Mouse (Mus musculus): ENCODE measurements around the gene Limk1. TPM values are rescaled to one million over a fixed set of nuclear protein-coding genes. Genes with fewer than 3 reads are reported as not detected.

Limk1 gene
- polyA plus RNA-seq (2012; rRNA removed) = 7.3 and 7.9 TPM in 2 replicates

DNA sequence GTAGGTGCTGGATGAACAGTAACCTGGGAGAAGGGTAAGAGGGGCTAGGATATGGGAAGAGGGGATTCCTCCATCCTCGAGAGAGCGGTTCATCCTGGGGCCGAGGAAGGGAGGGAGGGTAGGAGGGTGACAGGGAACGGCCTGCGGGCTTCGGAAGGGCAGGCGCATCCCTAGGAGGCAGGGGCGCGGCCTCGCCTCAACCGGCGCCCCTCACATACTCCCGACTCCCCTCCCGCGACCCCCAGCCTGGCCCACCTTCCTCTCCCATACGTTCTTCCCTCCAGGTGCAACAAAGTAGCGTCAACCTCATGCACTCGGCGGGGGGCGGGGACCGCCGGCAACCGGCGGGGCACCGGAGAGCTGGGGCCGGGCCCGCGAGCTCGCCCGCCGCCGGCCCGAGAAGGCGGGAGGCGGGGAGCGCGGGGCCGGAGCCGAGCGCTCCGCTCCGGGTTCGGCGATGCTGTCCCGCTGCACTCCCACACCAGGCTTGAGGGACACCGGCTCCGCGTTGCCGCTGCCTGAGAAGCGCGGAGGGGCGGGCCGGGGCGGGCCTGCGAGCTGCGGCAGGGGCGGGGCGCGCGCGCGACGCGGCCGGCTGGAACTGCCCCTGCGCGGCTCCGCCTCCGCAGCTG, at the start of gene Limk1:
Gene Limk1, minus strand, starts transcription at position 513 of the 632 bp plus-strand sequence.
- WGBS = under 1% methylated on average over 67 of the region's 69 CpGs
- TF ChIP-seq CTCF (conservative IDR thresholded peaks at IDR 0.05; ENCODE audit: insufficient read depth, insufficient read length, low read depth, low read length) = no peak
- no peak for TF ChIP-seq POLR2A (IDR thresholded peaks at IDR 0.05; ENCODE audit: low read depth, low read length)
- peak within 1 kb of the TSS; percentile 59 for H3K4me3 ChIP-seq (ENCODE audit: insufficient read depth, low read depth, low read length)
- no peak within 1 kb of the TSS for H3K27ac ChIP-seq (ENCODE audit: insufficient read depth, low read depth, low read length)
- DNase-seq = no peak
- H3K4me1 ChIP-seq (ENCODE audit: control insufficient read depth, insufficient read depth, low read length) = no peaks in the 10 kb centered on the region
- no peaks in the 10 kb centered on the region for H3K27me3 ChIP-seq (replicated peaks; ENCODE audit: control insufficient read depth, insufficient read depth, low read length)
- H3K36me3 ChIP-seq (ENCODE audit: control insufficient read depth, insufficient read depth, low read length) = no peaks in the 10 kb centered on the region

DNA sequence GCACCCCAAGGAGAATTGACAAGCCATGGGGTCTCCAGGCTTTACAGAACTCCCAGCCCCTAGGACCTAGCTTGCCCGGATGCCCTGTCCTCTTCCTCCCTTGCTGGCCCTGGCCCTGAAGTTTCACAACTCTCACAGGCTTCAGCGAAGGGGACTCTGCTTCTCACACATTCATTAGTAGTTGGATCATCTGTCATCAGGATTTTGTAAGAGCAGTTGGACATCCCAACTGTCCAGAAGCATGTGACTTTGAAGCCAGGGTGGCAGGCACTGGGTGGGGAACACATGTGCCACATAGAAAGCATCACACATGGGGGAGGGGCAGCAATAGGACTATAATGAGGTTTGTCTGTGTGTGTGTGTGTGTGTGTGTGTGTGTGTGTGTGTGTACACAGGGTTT, 46.5 kb upstream of the Limk1 start:
- Histone ChIP-seq H3K4me3 (ENCODE audit: insufficient read depth, low read depth, low read length) (no peak overlapping the region), H3K27ac (ENCODE audit: insufficient read depth, low read depth, low read length) (no peak overlapping the region), H3K27me3 (replicated peaks; ENCODE audit: control insufficient read depth, insufficient read depth, low read length) (no peaks in the 10 kb centered on the region), H3K4me1 (ENCODE audit: control insufficient read depth, insufficient read depth, low read length) (no peaks in the 10 kb centered on the region), H3K36me3 (ENCODE audit: control insufficient read depth, insufficient read depth, low read length) (no peaks in the 10 kb centered on the region)
- no peak for DNase-seq
- TF ChIP-seq POLR2A (IDR thresholded peaks at IDR 0.05; ENCODE audit: low read depth, low read length) (no peak), CTCF (conservative IDR thresholded peaks at IDR 0.05; ENCODE audit: insufficient read depth, insufficient read length, low read depth, low read length) (no peak)
- WGBS = 88% methylated on average over 2 of the region's 2 CpGs

DNA sequence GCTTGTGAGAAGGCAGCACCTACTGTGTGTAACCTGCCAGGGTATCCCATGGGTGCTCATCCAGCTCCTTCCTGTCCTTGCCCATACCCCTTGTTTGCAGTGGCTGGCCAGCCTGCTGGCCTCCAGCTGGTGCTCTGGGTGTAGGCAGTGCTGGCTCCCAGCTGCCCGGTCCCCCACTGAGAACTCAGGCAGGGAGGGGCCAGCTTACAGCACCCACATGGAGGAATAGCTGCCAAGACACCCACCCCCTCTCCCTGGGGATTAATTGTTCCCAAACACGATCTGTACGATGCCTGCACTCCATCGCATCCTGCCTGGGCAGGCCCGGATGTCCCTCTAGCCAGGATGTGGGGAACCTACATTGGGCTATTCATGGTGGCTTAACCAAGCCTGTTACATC, 45.7 kb upstream of the Limk1 start:
- 60% methylated on average over 5 of the region's 5 CpGs for WGBS

DNA sequence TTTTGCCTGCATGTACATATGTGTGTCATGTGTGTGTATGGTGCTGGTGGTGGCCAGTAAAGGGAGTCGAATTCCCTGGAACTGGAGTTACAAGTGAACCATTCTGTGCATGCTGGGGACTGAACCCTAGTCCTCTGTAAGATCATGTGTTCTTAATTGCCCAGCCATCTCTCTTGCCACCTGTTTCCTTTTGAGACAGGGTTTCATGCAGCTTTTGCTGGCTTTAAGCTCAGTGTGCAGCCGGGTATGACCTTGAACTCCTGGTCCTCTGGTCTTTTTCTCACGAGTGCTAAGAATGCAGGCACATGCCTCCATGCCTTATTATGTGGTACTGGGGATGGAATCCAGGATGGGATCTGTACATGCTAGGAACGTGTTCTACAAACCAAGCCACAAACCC, 44.8 kb upstream of the Limk1 start:
- 64% methylated on average over 4 of the region's 4 CpGs for WGBS
- no peak for DNase-seq
- Histone ChIP-seq H3K4me3 (ENCODE audit: insufficient read depth, low read depth, low read length) (no peak overlapping the region), H3K27ac (ENCODE audit: insufficient read depth, low read depth, low read length) (no peak overlapping the region), H3K27me3 (replicated peaks; ENCODE audit: control insufficient read depth, insufficient read depth, low read length) (no peaks in the 10 kb centered on the region), H3K36me3 (ENCODE audit: control insufficient read depth, insufficient read depth, low read length) (no peaks in the 10 kb centered on the region), H3K4me1 (ENCODE audit: control insufficient read depth, insufficient read depth, low read length) (no peaks in the 10 kb centered on the region)
- TF ChIP-seq POLR2A (IDR thresholded peaks at IDR 0.05; ENCODE audit: low read depth, low read length) (no peak), CTCF (conservative IDR thresholded peaks at IDR 0.05; ENCODE audit: insufficient read depth, insufficient read length, low read depth, low read length) (no peak)

More for the DNA sequence above, 45.7 kb upstream of the Limk1 start:
- H3K27me3 ChIP-seq (replicated peaks; ENCODE audit: control insufficient read depth, insufficient read depth, low read length) = no peaks in the 10 kb centered on the region
- peak; percentile 12 for DNase-seq
- H3K27ac ChIP-seq (ENCODE audit: insufficient read depth, low read depth, low read length) = no peak overlapping the region
- H3K4me1 ChIP-seq (ENCODE audit: control insufficient read depth, insufficient read depth, low read length) = no peaks in the 10 kb centered on the region
- H3K4me3 ChIP-seq (ENCODE audit: insufficient read depth, low read depth, low read length) = no peak overlapping the region
- no peak for TF ChIP-seq POLR2A (IDR thresholded peaks at IDR 0.05; ENCODE audit: low read depth, low read length)
- no peak for TF ChIP-seq CTCF (conservative IDR thresholded peaks at IDR 0.05; ENCODE audit: insufficient read depth, insufficient read length, low read depth, low read length)
- H3K36me3 ChIP-seq (ENCODE audit: control insufficient read depth, insufficient read depth, low read length) = no peaks in the 10 kb centered on the region

DNA sequence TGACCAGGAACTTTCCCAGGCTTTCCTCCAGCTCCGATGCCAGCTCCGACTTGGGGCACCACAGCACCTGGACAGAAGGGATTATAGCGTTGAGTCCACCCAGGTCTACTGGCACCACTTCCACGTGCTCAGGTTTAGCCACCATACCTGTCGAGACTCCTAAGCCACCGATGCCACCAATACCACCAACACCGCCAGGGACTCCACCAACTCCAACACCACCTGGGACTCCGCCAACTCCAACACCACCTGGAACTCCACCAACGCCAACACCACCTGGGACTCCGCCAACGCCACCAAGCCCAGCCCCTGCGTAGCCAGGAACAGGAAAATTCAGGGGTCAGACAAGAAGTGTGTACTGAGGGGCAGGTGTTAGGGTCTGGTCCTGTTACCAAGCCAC, 40.7 kb upstream of the Limk1 start:
- Histone ChIP-seq H3K27ac (ENCODE audit: insufficient read depth, low read depth, low read length) (no peak overlapping the region), H3K4me3 (ENCODE audit: insufficient read depth, low read depth, low read length) (no peak overlapping the region), H3K27me3 (replicated peaks; ENCODE audit: control insufficient read depth, insufficient read depth, low read length) (no peaks in the 10 kb centered on the region), H3K4me1 (ENCODE audit: control insufficient read depth, insufficient read depth, low read length) (no peaks in the 10 kb centered on the region), H3K36me3 (ENCODE audit: control insufficient read depth, insufficient read depth, low read length) (no peaks in the 10 kb centered on the region)
- 96% methylated on average over 12 of the region's 12 CpGs for WGBS
- TF ChIP-seq POLR2A (IDR thresholded peaks at IDR 0.05; ENCODE audit: low read depth, low read length) = no peak
- no peak for TF ChIP-seq CTCF (conservative IDR thresholded peaks at IDR 0.05; ENCODE audit: insufficient read depth, insufficient read length, low read depth, low read length)
- no peak for DNase-seq

DNA sequence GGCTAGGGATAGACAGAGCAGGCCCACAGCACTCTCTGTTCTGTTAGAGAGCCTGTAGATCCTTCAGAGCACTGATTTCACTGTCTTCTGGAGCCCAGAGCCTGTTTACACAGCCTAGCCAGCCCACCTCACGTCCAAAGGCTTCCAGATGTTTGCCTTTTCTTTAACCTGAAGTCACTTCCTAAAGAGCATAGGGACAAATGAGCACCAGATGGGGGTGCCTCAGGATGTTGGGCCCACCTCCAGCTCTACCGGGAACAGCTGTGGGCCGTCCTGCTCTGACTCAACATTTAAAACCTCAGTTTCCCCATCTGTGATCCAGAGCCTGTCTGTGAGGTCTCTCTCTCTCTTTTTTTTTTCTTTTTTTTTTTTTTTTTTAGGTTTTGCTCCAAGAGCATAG, 40.1 kb upstream of the Limk1 start:
- H3K27me3 ChIP-seq (replicated peaks; ENCODE audit: control insufficient read depth, insufficient read depth, low read length) = no peaks in the 10 kb centered on the region
- H3K36me3 ChIP-seq (ENCODE audit: control insufficient read depth, insufficient read depth, low read length) = no peaks in the 10 kb centered on the region
- H3K4me1 ChIP-seq (ENCODE audit: control insufficient read depth, insufficient read depth, low read length) = no peaks in the 10 kb centered on the region
- H3K4me3 ChIP-seq (ENCODE audit: insufficient read depth, low read depth, low read length) = no peak overlapping the region
- TF ChIP-seq CTCF (conservative IDR thresholded peaks at IDR 0.05; ENCODE audit: insufficient read depth, insufficient read length, low read depth, low read length) = no peak
- TF ChIP-seq POLR2A (IDR thresholded peaks at IDR 0.05; ENCODE audit: low read depth, low read length) = no peak
- 84% methylated on average over 3 of the region's 3 CpGs for WGBS
- no peak for DNase-seq
- H3K27ac ChIP-seq (ENCODE audit: insufficient read depth, low read depth, low read length) = no peak overlapping the region

DNA sequence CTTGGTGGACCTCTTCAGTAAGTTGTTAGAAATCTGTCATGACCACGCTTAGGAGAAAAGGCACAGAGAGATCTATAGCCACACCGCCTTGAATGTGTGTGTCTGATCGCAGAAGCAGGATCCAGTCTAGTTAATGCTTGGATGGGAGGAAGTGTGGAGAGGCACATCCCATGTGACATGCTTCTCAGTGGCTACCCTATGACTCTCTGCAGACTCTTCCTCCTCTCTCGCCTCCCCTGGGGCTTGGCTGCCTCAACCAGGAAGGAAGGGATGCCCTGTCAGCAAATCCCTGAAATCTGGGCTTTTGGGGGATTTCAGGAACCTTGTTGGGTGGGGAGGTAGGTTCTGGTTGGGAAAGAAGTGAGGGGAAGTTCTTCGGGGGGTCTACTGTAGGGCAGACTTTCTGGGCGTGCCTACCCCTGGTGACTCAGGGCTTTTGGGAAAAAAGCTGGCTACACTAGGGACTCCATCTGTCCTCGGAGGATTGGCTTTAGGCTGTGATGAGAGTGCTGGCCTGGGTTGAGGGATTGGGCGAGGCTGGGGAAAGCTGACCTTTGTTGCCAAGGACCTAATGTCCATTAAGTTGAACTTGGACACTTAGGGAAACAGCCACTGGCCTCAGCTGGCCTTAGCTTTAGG, 38.7 kb upstream of the Limk1 start:
- 78% methylated on average over 8 of the region's 8 CpGs for WGBS
- no peak overlapping the region for H3K27ac ChIP-seq (ENCODE audit: insufficient read depth, low read depth, low read length)
- H3K4me1 ChIP-seq (ENCODE audit: control insufficient read depth, insufficient read depth, low read length) = no peaks in the 10 kb centered on the region
- no peak overlapping the region for H3K4me3 ChIP-seq (ENCODE audit: insufficient read depth, low read depth, low read length)
- no peak for DNase-seq
- no peak for TF ChIP-seq CTCF (conservative IDR thresholded peaks at IDR 0.05; ENCODE audit: insufficient read depth, insufficient read length, low read depth, low read length)
- no peaks in the 10 kb centered on the region for H3K27me3 ChIP-seq (replicated peaks; ENCODE audit: control insufficient read depth, insufficient read depth, low read length)
- no peaks in the 10 kb centered on the region for H3K36me3 ChIP-seq (ENCODE audit: control insufficient read depth, insufficient read depth, low read length)

All from kidney, adult 2 months (tissue).